Mouse (Mus musculus) liver, embryonic 12.5 days (tissue): ENCODE measurements around the gene Sult1c1. TPM values are rescaled to one million over a fixed set of nuclear protein-coding genes. Genes with fewer than 3 reads are reported as not detected.
"Not testable (repeated sequence)": the region's sequence is repeated elsewhere in the genome, so short reads cannot be mapped to it uniquely, and the experiment has no call there.

Experiments used
- ATAC-seq: fragments of 200-750 bp; cut with Nextera tagmentation; 2 replicates; pipeline ENCODE4 v1.8.0; 2017; ENCODE audit warnings: moderate number of reproducible peaks, mild to moderate bottlenecking, moderate library complexity
- H3K27ac ChIP-seq: fragments of 300-500 bp; sonication (generic); 2 replicates; pipeline ENCODE4 v1.5.1; 2016; ENCODE audit warnings: mild to moderate bottlenecking
- H3K27me3 ChIP-seq: fragments of 300-500 bp; sonication (generic); replicated peaks from 2 replicates; pipeline ENCODE4 v1.6.1; 2016; ENCODE audit warnings: mild to moderate bottlenecking, moderate library complexity
- H3K36me3 ChIP-seq: fragments of 300-500 bp; sonication (generic); 2 replicates; pipeline ENCODE4 v1.6.1; 2016; ENCODE audit warnings: mild to moderate bottlenecking, moderate library complexity
- H3K4me1 ChIP-seq: fragments of 300-500 bp; sonication (generic); 2 replicates; pipeline ENCODE4 v1.6.1; 2016
- H3K4me2 ChIP-seq: fragments of 300-500 bp; sonication (generic); 2 replicates; pipeline ENCODE4 v1.6.1; 2016; ENCODE audit warnings: mild to moderate bottlenecking, moderate library complexity
- H3K4me3 ChIP-seq: fragments of 300-500 bp; sonication (generic); 2 replicates; pipeline ENCODE4 v1.5.1; 2016; ENCODE audit warnings: mild to moderate bottlenecking, moderate library complexity
- H3K9ac ChIP-seq: fragments of 300-500 bp; sonication (generic); 2 replicates; pipeline ENCODE4 v1.6.1; 2016; ENCODE audit warnings: mild to moderate bottlenecking, moderate library complexity
- H3K9me3 ChIP-seq: fragments of 300-500 bp; sonication (generic); replicated peaks from 2 replicates; pipeline ENCODE4 v1.6.1; 2016; ENCODE audit warnings: mild to moderate bottlenecking, moderate library complexity
- WGBS: fragments of 180-500 bp; shearing (Covaris S2); methylation state at CpG from one replicate; pipeline ENCODE4 v1.1.7; 2016; ENCODE audit not compliant: insufficient replicate concordance; 5-methylcytosine and 5-hydroxymethylcytosine counted together
- polyA plus RNA-seq: library from polyadenylated mRNA; unstranded; fragments of >200 nt; fragmentation: Nextera tagmentation; extraction: Ambion mirVana; gene quantifications from 2 replicates; pipeline ENCODE4 v1.2.1, GENCODE M21; 2016

The Sult1c1 gene
- not detected in 2 replicates for polyA plus RNA-seq

DNA sequence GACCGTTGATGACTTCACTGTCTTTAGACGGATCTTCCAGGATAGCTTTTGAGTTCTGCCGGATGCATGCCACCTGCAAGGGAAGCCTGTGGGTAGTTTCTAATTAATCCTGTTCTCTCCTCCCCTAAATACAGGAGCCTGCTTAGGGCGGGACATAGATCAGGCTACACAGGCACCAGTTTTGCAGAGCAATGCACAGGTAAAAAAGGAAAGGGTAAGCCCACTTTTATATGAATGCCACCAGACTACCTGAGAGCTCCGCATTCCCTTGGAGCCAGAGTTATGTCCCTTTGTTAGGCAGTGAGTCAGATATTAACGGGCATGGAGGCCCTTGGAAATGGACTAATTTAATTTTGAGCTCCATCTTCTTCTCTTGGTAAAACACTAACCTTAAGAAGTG lies at the start of gene Sult1c1:
Gene Sult1c1 (minus strand): TSS at position 101 of the 400 bp plus-strand sequence.
- ATAC-seq, result no peak
- Histone ChIP-seq H3K4me1 (no peaks in the 10 kb centered on the region), H3K4me3 (no peak within 1 kb of the TSS), H3K27ac (no peak within 1 kb of the TSS), H3K4me2 (no peak within 1 kb of the TSS), H3K9ac (no peak within 1 kb of the TSS), H3K27me3 (no peaks in the 10 kb centered on the region), H3K36me3 (no peaks in the 10 kb centered on the region), H3K9me3 (no peaks in the 10 kb centered on the region)
- 65% methylated on average over 6 of the region's 6 CpGs for WGBS

DNA sequence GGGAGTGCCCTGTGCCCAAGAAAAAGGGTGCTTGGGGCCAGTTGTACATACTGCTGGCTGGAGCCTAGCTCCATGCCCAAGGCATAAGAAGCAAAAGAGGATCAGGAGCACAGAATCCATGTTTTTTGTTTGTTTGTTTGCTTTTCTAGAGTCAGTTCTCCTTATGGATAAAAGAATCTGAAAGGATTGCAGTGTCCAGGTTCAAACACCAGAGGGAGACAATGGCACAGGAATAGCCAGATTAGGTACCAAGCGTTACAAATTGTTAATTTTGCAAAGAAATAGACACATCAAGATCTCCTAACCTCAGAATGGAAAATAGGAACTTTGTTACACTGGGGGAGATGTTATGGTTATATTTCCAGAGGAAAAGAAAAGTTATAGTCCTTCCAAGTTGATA lies 23.7 kb upstream of the Sult1c1 start:
- no peak overlapping the region for H3K27ac ChIP-seq
- H3K9me3 ChIP-seq, result no peaks in the 10 kb centered on the region
- no peak overlapping the region for H3K4me3 ChIP-seq
- no peak overlapping the region for H3K9ac ChIP-seq
- no peak for ATAC-seq
- no peaks in the 10 kb centered on the region for H3K4me1 ChIP-seq
- WGBS, result 6% methylated on average over 1 of the region's 1 CpGs
- H3K27me3 ChIP-seq, result no peaks in the 10 kb centered on the region
- no peak overlapping the region for H3K4me2 ChIP-seq
- H3K36me3 ChIP-seq, result no peaks in the 10 kb centered on the region

DNA sequence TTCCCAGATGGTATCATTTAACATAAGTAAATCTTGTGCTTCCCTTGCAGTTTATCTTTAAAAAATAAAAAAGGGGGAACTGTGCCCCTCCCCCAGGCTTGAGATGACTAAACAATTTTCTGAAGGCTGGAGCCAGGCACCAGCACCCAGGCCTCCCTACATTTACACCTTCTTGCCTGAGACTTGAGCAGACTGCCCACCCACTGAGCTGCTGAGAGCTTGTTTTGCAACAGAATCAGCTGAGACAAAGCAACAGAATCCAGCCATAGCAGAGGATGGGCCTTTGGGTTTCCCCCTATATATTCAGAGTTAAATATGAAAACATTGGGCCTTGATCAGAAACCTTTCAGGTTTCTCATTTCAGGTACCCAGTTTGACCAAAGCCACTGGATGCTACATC lies 20.7 kb upstream of the Sult1c1 start:
- H3K4me3 ChIP-seq, result no peak overlapping the region
- no peak overlapping the region for H3K27ac ChIP-seq
- H3K27me3 ChIP-seq, result no peaks in the 10 kb centered on the region
- no peak overlapping the region for H3K4me2 ChIP-seq
- H3K9me3 ChIP-seq, result peaks cover 3% of the 10 kb centered on the region; the same call in 1 of the 2 replicates
- H3K9ac ChIP-seq, result no peak overlapping the region
- H3K36me3 ChIP-seq, result no peaks in the 10 kb centered on the region
- no peaks in the 10 kb centered on the region for H3K4me1 ChIP-seq
- ATAC-seq, result no peak

DNA sequence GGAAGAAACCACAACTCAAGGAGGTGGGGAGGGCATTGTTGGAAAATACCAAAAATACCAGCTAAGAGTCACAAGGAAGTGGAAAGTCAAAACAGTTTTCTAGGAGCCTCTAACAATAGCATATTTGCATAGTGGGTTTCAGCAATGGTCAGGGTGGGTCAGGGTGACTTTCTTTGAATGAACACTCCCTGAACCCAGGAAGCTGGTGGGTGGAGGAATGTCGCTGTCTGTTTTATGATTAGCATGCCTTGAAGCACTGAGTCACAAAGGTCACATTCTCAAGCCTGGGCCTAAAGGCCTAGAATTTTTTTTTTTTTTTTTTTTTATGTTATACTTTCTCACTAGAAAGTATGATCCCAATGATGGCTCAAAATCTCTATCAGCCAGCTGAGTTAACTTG lies 20.1 kb upstream of the Sult1c1 start:
- H3K4me2 ChIP-seq, H3K4me3 ChIP-seq, ATAC-seq, H3K4me1 ChIP-seq, H3K9ac ChIP-seq, H3K27ac ChIP-seq, H3K36me3 ChIP-seq, H3K27me3 ChIP-seq, H3K9me3 ChIP-seq: not testable (repeated sequence)
- 48% methylated on average over 1 of the region's 1 CpGs for WGBS

DNA sequence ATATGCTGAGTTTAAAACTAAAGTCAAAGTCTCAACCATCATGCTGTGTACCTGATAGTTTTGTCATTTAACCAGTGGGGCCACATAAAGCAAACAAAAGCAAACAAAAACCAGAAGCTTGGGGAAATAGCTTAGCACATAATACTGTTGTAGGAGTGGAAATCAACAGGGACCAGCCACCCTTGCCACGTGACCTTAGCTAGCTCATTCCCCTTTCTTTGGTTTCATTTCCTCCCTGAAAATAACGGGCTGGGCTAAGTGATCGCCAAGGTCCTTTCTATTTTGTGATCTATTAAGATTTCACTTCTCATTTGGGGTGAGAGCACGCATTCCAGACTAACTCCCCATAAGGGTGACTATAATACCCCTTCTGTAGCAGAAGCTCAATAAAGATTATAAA lies 13.0 kb upstream of the Sult1c1 start:
- ATAC-seq, result no peak
- H3K27me3 ChIP-seq, result no peaks in the 10 kb centered on the region
- H3K4me1 ChIP-seq, result no peaks in the 10 kb centered on the region
- H3K4me3 ChIP-seq, result no peak overlapping the region
- H3K9me3 ChIP-seq, result 0 out of 2 replicates have a peak, but pooled peaks cover 4% of the 10 kb centered on the region
- 51% methylated on average over 4 of the region's 4 CpGs for WGBS
- H3K36me3 ChIP-seq, result no peaks in the 10 kb centered on the region
- H3K27ac ChIP-seq, result no peak overlapping the region
- H3K9ac ChIP-seq, result no peak overlapping the region
- no peak overlapping the region for H3K4me2 ChIP-seq

DNA sequence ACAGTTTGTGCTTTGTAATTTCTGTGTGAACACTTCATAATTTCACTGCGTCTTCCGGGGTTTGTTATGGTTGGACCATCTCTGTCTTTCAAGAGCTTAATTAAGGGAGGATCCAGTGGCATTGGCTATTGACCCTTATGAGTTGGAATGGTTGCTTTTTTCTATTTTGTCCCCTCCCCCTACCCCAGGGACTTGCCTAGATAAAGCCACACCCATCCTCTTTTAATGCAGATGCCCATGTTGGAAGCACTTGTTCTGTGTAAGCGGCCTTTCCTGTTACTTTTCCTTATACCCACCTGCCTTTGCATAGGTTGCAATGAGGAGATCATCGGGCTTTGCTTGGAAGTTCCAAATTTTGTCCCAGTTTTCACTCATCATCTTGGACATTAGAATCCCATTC lies 16.9 kb downstream of the Sult1c1 start:
- H3K4me3 ChIP-seq, result no peak overlapping the region
- H3K4me1 ChIP-seq, result no peaks in the 10 kb centered on the region
- 73% methylated on average over 4 of the region's 4 CpGs for WGBS
- no peaks in the 10 kb centered on the region for H3K27me3 ChIP-seq
- no peak for ATAC-seq
- no peak overlapping the region for H3K9ac ChIP-seq
- no peaks in the 10 kb centered on the region; the same call in 1 of the 2 replicates for H3K9me3 ChIP-seq
- no peak overlapping the region for H3K27ac ChIP-seq
- no peaks in the 10 kb centered on the region for H3K36me3 ChIP-seq
- H3K4me2 ChIP-seq, result no peak overlapping the region

DNA sequence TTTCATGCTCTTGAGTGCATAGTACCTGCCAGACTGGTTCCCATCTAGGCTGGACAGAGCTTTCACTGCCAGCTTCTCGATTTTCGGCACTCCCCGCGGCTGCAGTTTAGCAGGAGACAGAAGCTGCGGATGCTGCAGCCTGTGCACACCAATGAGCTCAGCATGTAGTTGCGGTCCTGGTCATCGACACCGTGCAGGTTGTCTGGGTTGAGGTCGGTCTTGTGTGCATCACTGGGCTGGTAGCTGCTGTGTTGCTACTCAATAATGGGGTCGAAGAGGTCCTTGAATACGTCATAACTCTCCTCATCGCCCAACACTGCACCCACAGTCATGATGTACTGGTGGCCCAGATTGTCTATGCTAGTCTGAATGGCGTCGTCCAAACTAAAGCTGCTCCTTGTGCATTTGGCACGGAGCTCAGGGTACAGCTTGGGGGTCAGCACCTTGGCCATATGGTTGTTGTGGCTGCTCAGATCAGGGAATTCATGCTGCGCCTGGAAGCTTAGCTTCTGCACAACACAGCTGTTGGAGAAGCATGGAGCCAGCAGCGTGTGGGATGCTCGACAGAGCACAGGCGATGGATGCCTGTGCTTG lies 48.8 kb downstream of the Sult1c1 start:
- WGBS, result 73% methylated on average over 19 of the region's 19 CpGs

DNA sequence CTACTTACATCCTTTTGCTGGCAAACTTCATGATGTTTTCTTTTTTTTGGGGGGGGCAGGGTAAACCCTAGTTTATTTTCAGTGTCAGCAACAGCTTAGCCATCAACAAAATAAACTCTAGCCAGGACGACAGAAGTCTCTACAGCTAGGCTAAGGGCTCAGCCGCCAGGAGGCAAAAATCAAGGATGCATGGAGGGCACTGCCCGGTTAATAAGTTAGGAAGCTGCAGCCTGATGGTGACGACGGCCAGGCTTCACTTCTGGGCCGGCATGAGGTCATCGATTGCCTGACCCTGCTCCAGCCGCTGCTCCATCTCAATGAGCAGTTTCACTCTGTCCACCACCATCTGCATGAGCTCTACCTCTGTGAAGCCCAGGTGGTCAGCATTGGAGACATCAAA lies 49.7 kb downstream of the Sult1c1 start:
- 87% methylated on average over 8 of the region's 8 CpGs for WGBS
- no peaks in the 10 kb centered on the region for H3K4me1 ChIP-seq
- no peaks in the 10 kb centered on the region for H3K27me3 ChIP-seq
- no peak for ATAC-seq
- H3K4me3 ChIP-seq, result no peak overlapping the region
- no peaks in the 10 kb centered on the region for H3K36me3 ChIP-seq
- no peak overlapping the region for H3K4me2 ChIP-seq
- no peak overlapping the region for H3K27ac ChIP-seq
- H3K9me3 ChIP-seq, result 0 out of 2 replicates have a peak, but pooled peaks cover 10% of the 10 kb centered on the region
- H3K9ac ChIP-seq, result no peak overlapping the region

More for the DNA sequence above, 48.8 kb downstream of the Sult1c1 start:
- Histone ChIP-seq H3K4me1 (no peaks in the 10 kb centered on the region), H3K4me2 (no peak overlapping the region), H3K36me3 (no peaks in the 10 kb centered on the region), H3K9me3 (0 out of 2 replicates have a peak, but pooled peaks cover 9% of the 10 kb centered on the region), H3K4me3 (no peak overlapping the region), H3K9ac (no peak overlapping the region), H3K27ac (no peak overlapping the region), H3K27me3 (no peaks in the 10 kb centered on the region)
- ATAC-seq, result no peak

Other genes with a start within 250 kb of the Sult1c1 start
- not detected in 2 replicates for gene Sult1c2, start 144.3 kb downstream of the Sult1c1 start, polyA plus RNA-seq